Mouse (Mus musculus) stomach, postnatal 0 days (tissue): ENCODE measurements around the gene Mcam. TPM values are rescaled to one million over a fixed set of nuclear protein-coding genes. Genes with fewer than 3 reads are reported as not detected.
A peak's percentile ranks its signal among the peaks of the same experiment; 100 is the strongest.

Source experiments
- ATAC-seq: fragments of 200-750 bp; cut with Nextera tagmentation; 2 replicates; pipeline ENCODE4 v1.8.0; 2017; ENCODE audit not compliant: low FRiP score, low TSS enrichment
- DNase-seq: peaks from one replicate; pipeline ENCODE4 v3.0.0-alpha.2; 2016; ENCODE audit warnings: low spot score
- H3K27ac ChIP-seq: fragments of 300-500 bp; sonication (generic); replicated peaks from 2 replicates; pipeline ENCODE4 v1.5.1; 2014; ENCODE audit warnings: mild to moderate bottlenecking, control low read depth
- H3K27me3 ChIP-seq: fragments of 300-500 bp; sonication (generic); 2 replicates; pipeline ENCODE4 v1.6.1; 2014; ENCODE audit warnings: low read length; ENCODE audit not compliant: control insufficient read depth, insufficient read depth
- H3K36me3 ChIP-seq: fragments of 300-500 bp; sonication (generic); 2 replicates; pipeline ENCODE4 v1.6.1; 2014; ENCODE audit warnings: low read length, mixed read lengths; ENCODE audit not compliant: control insufficient read depth, insufficient read depth
- H3K4me1 ChIP-seq: fragments of 300-500 bp; sonication (generic); replicated peaks from 2 replicates; pipeline ENCODE4 v1.6.1; 2014; ENCODE audit warnings: antibody characterized with exemption; ENCODE audit not compliant: control insufficient read depth, insufficient read depth
- H3K4me2 ChIP-seq: fragments of 300-500 bp; sonication (generic); replicated peaks from 2 replicates; pipeline ENCODE4 v1.6.1; 2014; ENCODE audit warnings: low read depth, mild to moderate bottlenecking, control low read depth, moderate library complexity
- H3K4me3 ChIP-seq: fragments of 300-500 bp; sonication (generic); 2 replicates; pipeline ENCODE4 v1.5.1; 2014; ENCODE audit warnings: low read depth, low read length, control low read depth
- H3K9ac ChIP-seq: fragments of 300-500 bp; sonication (generic); 2 replicates; pipeline ENCODE4 v1.6.1; 2014; ENCODE audit warnings: mild to moderate bottlenecking, low read length, control low read depth, mixed read lengths
- H3K9me3 ChIP-seq: fragments of 300-500 bp; sonication (generic); 2 replicates; pipeline ENCODE4 v1.6.1; 2016; ENCODE audit warnings: low read length; ENCODE audit not compliant: control insufficient read depth
- CTCF ChIP-seq: IDR thresholded peaks from 2 replicates; pipeline ENCODE4 v1.5.1; 2016; ENCODE audit warnings: antibody characterized with exemption, low read depth, mild to moderate bottlenecking, moderate library complexity
- EP300 ChIP-seq: optimal IDR thresholded peaks from 2 replicates; pipeline ENCODE3; 2016; ENCODE audit warnings: antibody characterized with exemption
- WGBS: fragments of 180-500 bp; shearing (Covaris S2); extraction: QIAGEN DNeasy Blood & Tissue Kit; methylation state at CpG from one replicate; pipeline ENCODE4 v1.1.7; 2014; 5-methylcytosine and 5-hydroxymethylcytosine counted together
- polyA plus RNA-seq: library from polyadenylated mRNA; unstranded; fragments of >200 nt; fragmentation: Nextera tagmentation; extraction: Ambion mirVana; gene quantifications from 2 replicates; pipeline ENCODE4 v1.2.1, GENCODE M21; 2015

Gene Mcam
- polyA plus RNA-seq, 1 experiment from 2014 or later: 44.5 TPM

GRCm38 (mm10) chr9:44134851-44135730 lies 822 bp downstream of the Mcam start:
- peaks cover 1% of the 10 kb centered on the region; the same call in 1 of the 2 replicates for H3K36me3 ChIP-seq
- no peak for TF ChIP-seq CTCF
- H3K27ac ChIP-seq: peak overlapping the region; percentile 91
- ATAC-seq: 0 out of 2 replicates have a peak, but pooled peaks have one; percentile 12
- H3K9ac ChIP-seq: peak overlapping the region; percentile 75
- peaks cover 10% of the 10 kb centered on the region for H3K4me1 ChIP-seq
- H3K4me3 ChIP-seq: peak overlapping the region; percentile 65
- H3K4me2 ChIP-seq: peak overlapping the region; percentile 66
- DNase-seq: peak; percentile 70
- H3K9me3 ChIP-seq: no peaks in the 10 kb centered on the region
- 2% methylated on average over 48 of the region's 49 CpGs for WGBS
- no peaks in the 10 kb centered on the region for H3K27me3 ChIP-seq

GRCm38 (mm10) chr9:44135731-44136411 lies 1.6 kb downstream of the Mcam start:
- no peak for DNase-seq
- 38% methylated on average over 7 of the region's 7 CpGs for WGBS

GRCm38 (mm10) chr9:44137846-44138245 lies 3.6 kb downstream of the Mcam start:
- Histone ChIP-seq H3K27me3 (no peaks in the 10 kb centered on the region), H3K9me3 (no peaks in the 10 kb centered on the region), H3K9ac (no peak overlapping the region), H3K27ac (no peak overlapping the region), H3K4me1 (peaks cover 4% of the 10 kb centered on the region; the same call in 1 of the 2 replicates), H3K36me3 (peaks cover 2% of the 10 kb centered on the region; the same call in 1 of the 2 replicates), H3K4me3 (no peak overlapping the region), H3K4me2 (no peak overlapping the region)
- ATAC-seq (no peak), DNase-seq (no peak)
- WGBS: 56% methylated on average over 4 of the region's 4 CpGs
- TF ChIP-seq EP300: no peak
- no peak for TF ChIP-seq CTCF

More at GRCm38 (mm10) chr9:44135731-44136411, 1.6 kb downstream of the Mcam start:
- Histone ChIP-seq H3K4me3 (peak overlapping the region; percentile 65), H3K9me3 (no peaks in the 10 kb centered on the region), H3K27me3 (no peaks in the 10 kb centered on the region), H3K27ac (peak overlapping the region; percentile 91), H3K4me2 (peak overlapping the region; percentile 66), H3K4me1 (0 out of 2 replicates have a peak, but pooled peaks cover 4% of the 10 kb centered on the region), H3K36me3 (peaks cover 2% of the 10 kb centered on the region; the same call in 1 of the 2 replicates), H3K9ac (peak overlapping the region; percentile 75)
- ATAC-seq: peak; percentile 23; the same call in 1 of the 2 replicates
- no peak for TF ChIP-seq CTCF
- no peak for TF ChIP-seq EP300

GRCm38 (mm10) chr9:44141951-44142350 lies 7.7 kb downstream of the Mcam start:
- WGBS: 71% methylated on average over 5 of the region's 5 CpGs
- Histone ChIP-seq H3K9me3 (no peaks in the 10 kb centered on the region), H3K4me1 (no peaks in the 10 kb centered on the region; the same call in 1 of the 2 replicates), H3K4me2 (no peak overlapping the region), H3K9ac (no peak overlapping the region), H3K27ac (0 out of 2 replicates have a peak overlapping the region, but pooled peaks have one; percentile 0), H3K27me3 (no peaks in the 10 kb centered on the region), H3K36me3 (0 out of 2 replicates have a peak, but pooled peaks cover 2% of the 10 kb centered on the region), H3K4me3 (no peak overlapping the region)
- ATAC-seq (no peak), DNase-seq (no peak)
- TF ChIP-seq CTCF: no peak
- no peak for TF ChIP-seq EP300

- DNase-seq: no peak
- Histone ChIP-seq H3K4me3 (no peak overlapping the region), H3K9ac (no peak overlapping the region), H3K9me3 (no peaks in the 10 kb centered on the region), H3K27ac (peak overlapping the region; percentile 61; the same call in 1 of the 2 replicates), H3K4me2 (no peak overlapping the region), H3K4me1 (no peaks in the 10 kb centered on the region; the same call in 1 of the 2 replicates), H3K36me3 (0 out of 2 replicates have a peak, but pooled peaks cover 2% of the 10 kb centered on the region), H3K27me3 (no peaks in the 10 kb centered on the region)
- TF ChIP-seq CTCF (no peak), EP300 (no peak)
- ATAC-seq: no peak
- WGBS: 69% methylated on average over 5 of the region's 5 CpGs
Measured at GRCm38 (mm10) chr9:44143421-44143820, 9.2 kb downstream of the Mcam start.
